Mouse (Mus musculus): Measurements from ENCODE around the gene Frmd4b. TPM values are rescaled to one million over a fixed set of nuclear protein-coding genes. Genes with fewer than 3 reads are reported as not detected.

Frmd4b gene
- polyA plus RNA-seq, 1 experiment from 2014 or later: 22.2 TPM

DNA sequence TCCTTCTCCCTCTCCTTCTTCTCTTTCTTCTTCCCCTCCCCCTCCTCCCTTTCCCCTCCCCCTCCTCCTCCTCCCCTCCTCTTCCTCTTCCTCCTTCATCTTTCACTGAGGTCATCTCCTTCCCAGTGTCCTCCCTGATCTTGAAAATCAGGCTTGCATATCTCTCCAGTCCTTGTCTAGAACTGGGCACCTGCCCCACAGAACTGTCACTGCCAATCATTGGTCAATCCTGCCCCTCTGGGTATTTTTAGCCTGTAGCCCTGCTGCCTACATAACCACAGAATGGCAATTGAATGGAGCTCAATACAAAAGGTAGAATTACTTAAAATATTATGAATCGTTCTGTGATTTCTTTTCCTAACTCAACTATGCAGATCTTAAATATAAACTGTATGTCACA is 358.9 kb downstream of the Frmd4b start:
- Histone ChIP-seq H3K9me3 (ENCODE audit: control insufficient read depth, low read depth, low read length) (no peaks in the 10 kb centered on the region), H3K9ac (replicated peaks; ENCODE audit: low read depth, low read length) (no peak overlapping the region), H3K4me1 (ENCODE audit: control insufficient read depth, insufficient read depth, low read length) (no peaks in the 10 kb centered on the region), H3K4me2 (replicated peaks; ENCODE audit: low read depth, low read length) (no peak overlapping the region), H3K27ac (ENCODE audit: low read length) (no peak overlapping the region), H3K27me3 (ENCODE audit: control insufficient read depth, insufficient read depth, low read length) (no peaks in the 10 kb centered on the region), H3K36me3 (ENCODE audit: control insufficient read depth, insufficient read depth, low read length) (no peaks in the 10 kb centered on the region), H3K4me3 (ENCODE audit: low read depth, low read length) (no peak overlapping the region)
- WGBS: 74% methylated on average over 1 of the region's 1 CpGs
- no peak for ATAC-seq (ENCODE audit: insufficient number of reproducible peaks, insufficient read depth, low FRiP score, low read depth)

DNA sequence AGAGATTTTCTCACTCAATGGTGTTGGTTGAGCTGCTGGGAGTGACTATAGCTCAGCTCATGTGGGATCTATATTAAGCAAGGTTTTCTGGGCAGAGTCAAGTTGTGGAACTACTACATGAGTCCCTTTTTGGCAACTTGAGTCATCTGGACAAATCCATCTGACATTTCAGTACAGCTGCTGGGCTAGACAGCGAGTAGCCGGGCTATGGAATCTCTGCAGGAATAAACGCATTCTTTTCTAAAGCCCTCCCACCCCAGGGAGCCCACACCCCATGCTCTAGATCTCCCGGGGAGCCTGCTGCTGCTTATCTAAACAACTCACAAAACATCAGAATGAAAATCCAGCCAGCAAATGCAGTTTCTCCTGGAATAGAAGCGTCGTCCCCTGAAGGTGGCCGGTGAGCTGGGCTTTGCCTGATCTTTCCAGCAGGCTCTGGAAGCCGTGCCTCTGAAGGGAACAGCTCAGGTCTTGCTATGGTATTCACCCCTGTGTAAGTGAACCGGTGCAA is 364.6 kb downstream of the Frmd4b start, which contains the start of gene Lmod3:
Gene Lmod3, minus strand, starts transcription at position 49 of the 511 bp plus-strand sequence.
- Histone ChIP-seq H3K9me3 (ENCODE audit: control insufficient read depth, low read depth, low read length) (no peaks in the 10 kb centered on the region), H3K27me3 (ENCODE audit: control insufficient read depth, insufficient read depth, low read length) (no peaks in the 10 kb centered on the region), H3K4me2 (replicated peaks; ENCODE audit: low read depth, low read length) (no peak within 1 kb of the TSS), H3K27ac (ENCODE audit: low read length) (no peak within 1 kb of the TSS), H3K9ac (replicated peaks; ENCODE audit: low read depth, low read length) (no peak within 1 kb of the TSS), H3K36me3 (ENCODE audit: control insufficient read depth, insufficient read depth, low read length) (no peaks in the 10 kb centered on the region), H3K4me3 (ENCODE audit: low read depth, low read length) (no peak within 1 kb of the TSS), H3K4me1 (ENCODE audit: control insufficient read depth, insufficient read depth, low read length) (no peaks in the 10 kb centered on the region)
- ATAC-seq (ENCODE audit: insufficient number of reproducible peaks, insufficient read depth, low FRiP score, low read depth): no peak
- WGBS: 12% methylated on average over 9 of the region's 9 CpGs

DNA sequence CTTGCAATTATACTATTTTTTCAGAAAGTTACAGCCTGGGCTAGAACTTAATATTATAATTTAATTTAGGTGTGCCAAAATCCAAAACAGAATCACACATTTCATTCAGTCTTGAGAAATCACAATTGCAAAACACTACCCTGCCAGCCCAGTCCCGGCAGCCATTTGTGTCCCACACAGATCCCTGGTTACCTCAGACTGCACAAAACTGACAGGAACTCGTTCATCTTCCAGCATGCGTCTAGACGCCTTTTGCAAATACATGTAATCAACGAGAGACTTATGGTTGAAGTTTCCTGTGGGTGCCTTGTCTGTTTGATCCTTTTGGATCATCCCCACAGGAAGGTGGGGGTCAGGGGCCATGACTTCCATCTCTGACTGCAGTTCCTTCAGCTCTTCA is 365.3 kb downstream of the Frmd4b start:
- H3K9me3 ChIP-seq (ENCODE audit: control insufficient read depth, low read depth, low read length): no peaks in the 10 kb centered on the region
- WGBS: 25% methylated on average over 5 of the region's 5 CpGs

DNA sequence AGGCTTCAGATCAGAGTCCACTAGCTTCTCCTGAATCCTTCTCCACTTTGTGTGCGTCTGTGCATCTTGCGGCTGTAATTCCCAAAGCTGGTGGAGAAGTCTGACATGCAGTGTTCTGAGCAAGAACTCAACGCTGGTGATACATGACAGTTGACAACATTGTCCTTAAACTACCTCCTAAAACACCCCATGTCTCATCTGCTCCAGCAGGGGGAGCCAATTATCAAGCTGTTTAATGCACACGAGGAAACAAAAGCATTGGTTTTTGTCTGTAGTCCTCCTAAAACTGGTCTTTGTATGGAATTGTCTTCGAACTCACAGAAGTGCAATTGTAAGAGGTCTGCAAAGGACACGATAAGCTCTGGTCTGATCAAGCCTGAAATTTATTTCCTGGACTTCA is 366.4 kb downstream of the Frmd4b start:
- no peaks in the 10 kb centered on the region for H3K36me3 ChIP-seq (ENCODE audit: control insufficient read depth, insufficient read depth, low read length)
- H3K4me1 ChIP-seq (ENCODE audit: control insufficient read depth, insufficient read depth, low read length): no peaks in the 10 kb centered on the region
- no peaks in the 10 kb centered on the region for H3K27me3 ChIP-seq (ENCODE audit: control insufficient read depth, insufficient read depth, low read length)
- 41% methylated on average over 6 of the region's 6 CpGs for WGBS
- no peak for ATAC-seq (ENCODE audit: insufficient number of reproducible peaks, insufficient read depth, low FRiP score, low read depth)
- no peak overlapping the region for H3K4me2 ChIP-seq (replicated peaks; ENCODE audit: low read depth, low read length)
- H3K4me3 ChIP-seq (ENCODE audit: low read depth, low read length): no peak overlapping the region
- no peak overlapping the region for H3K27ac ChIP-seq (ENCODE audit: low read length)
- no peaks in the 10 kb centered on the region for H3K9me3 ChIP-seq (ENCODE audit: control insufficient read depth, low read depth, low read length)
- no peak overlapping the region for H3K9ac ChIP-seq (replicated peaks; ENCODE audit: low read depth, low read length)

More for the DNA sequence above, 365.3 kb downstream of the Frmd4b start:
- no peak overlapping the region for H3K4me2 ChIP-seq (replicated peaks; ENCODE audit: low read depth, low read length)
- H3K4me3 ChIP-seq (ENCODE audit: low read depth, low read length): no peak overlapping the region
- H3K4me1 ChIP-seq (ENCODE audit: control insufficient read depth, insufficient read depth, low read length): no peaks in the 10 kb centered on the region
- H3K9ac ChIP-seq (replicated peaks; ENCODE audit: low read depth, low read length): no peak overlapping the region
- no peak overlapping the region for H3K27ac ChIP-seq (ENCODE audit: low read length)
- no peak for ATAC-seq (ENCODE audit: insufficient number of reproducible peaks, insufficient read depth, low FRiP score, low read depth)
- no peaks in the 10 kb centered on the region for H3K27me3 ChIP-seq (ENCODE audit: control insufficient read depth, insufficient read depth, low read length)
- H3K36me3 ChIP-seq (ENCODE audit: control insufficient read depth, insufficient read depth, low read length): no peaks in the 10 kb centered on the region

DNA sequence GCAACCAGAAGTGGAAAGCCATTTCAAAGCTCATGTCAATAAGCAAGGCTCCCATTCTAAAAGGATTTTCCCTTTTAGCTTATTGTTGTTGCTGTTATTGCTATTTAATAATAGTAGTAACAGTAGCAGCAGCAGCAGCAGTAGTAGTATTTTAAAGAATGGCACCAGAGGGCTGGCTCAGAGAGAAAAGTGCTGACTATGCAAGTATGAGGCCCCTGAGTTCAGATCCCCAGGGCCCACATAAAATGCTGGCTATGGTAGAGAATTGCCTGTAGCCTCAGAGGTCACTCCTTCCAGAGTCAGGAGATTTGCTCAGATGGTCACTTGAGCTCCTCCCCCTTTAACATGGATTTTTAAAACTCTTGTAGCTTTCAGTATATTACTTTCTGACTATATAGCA is 372.1 kb downstream of the Frmd4b start:
- Histone ChIP-seq H3K36me3 (ENCODE audit: control insufficient read depth, insufficient read depth, low read length) (no peaks in the 10 kb centered on the region), H3K4me2 (replicated peaks; ENCODE audit: low read depth, low read length) (no peak overlapping the region), H3K9me3 (ENCODE audit: control insufficient read depth, low read depth, low read length) (no peaks in the 10 kb centered on the region), H3K9ac (replicated peaks; ENCODE audit: low read depth, low read length) (no peak overlapping the region), H3K27ac (ENCODE audit: low read length) (no peak overlapping the region), H3K4me1 (ENCODE audit: control insufficient read depth, insufficient read depth, low read length) (no peaks in the 10 kb centered on the region), H3K27me3 (ENCODE audit: control insufficient read depth, insufficient read depth, low read length) (no peaks in the 10 kb centered on the region), H3K4me3 (ENCODE audit: low read depth, low read length) (no peak overlapping the region)
- ATAC-seq (ENCODE audit: insufficient number of reproducible peaks, insufficient read depth, low FRiP score, low read depth): no peak

DNA sequence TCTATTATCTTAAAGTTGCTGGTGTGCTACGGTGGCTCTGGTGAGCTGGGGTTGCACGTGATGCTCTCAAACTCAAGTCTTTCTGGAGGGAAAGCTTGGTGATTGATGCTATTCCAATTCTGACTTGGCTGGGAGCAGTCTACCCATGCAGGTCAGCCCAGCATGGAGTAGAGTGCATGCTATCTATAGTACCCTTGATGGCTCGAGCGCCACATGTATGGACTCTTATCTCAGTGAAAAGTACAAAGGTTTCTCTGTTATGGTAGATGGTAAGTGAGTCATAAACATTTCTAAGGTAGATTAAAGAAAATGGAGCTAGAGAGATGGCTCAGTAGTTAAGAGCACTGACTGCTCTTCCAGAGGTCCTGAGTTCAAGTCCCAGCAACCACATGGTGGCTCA is 374.8 kb downstream of the Frmd4b start:
- Histone ChIP-seq H3K36me3 (ENCODE audit: control insufficient read depth, insufficient read depth, low read length) (no peaks in the 10 kb centered on the region), H3K27me3 (ENCODE audit: control insufficient read depth, insufficient read depth, low read length) (no peaks in the 10 kb centered on the region), H3K9ac (replicated peaks; ENCODE audit: low read depth, low read length) (no peak overlapping the region), H3K9me3 (ENCODE audit: control insufficient read depth, low read depth, low read length) (no peaks in the 10 kb centered on the region; the same call in 1 of the 2 replicates), H3K4me3 (ENCODE audit: low read depth, low read length) (no peak overlapping the region), H3K4me2 (replicated peaks; ENCODE audit: low read depth, low read length) (no peak overlapping the region), H3K27ac (ENCODE audit: low read length) (no peak overlapping the region), H3K4me1 (ENCODE audit: control insufficient read depth, insufficient read depth, low read length) (no peaks in the 10 kb centered on the region)
- 81% methylated on average over 4 of the region's 4 CpGs for WGBS
- no peak for ATAC-seq (ENCODE audit: insufficient number of reproducible peaks, insufficient read depth, low FRiP score, low read depth)

DNA sequence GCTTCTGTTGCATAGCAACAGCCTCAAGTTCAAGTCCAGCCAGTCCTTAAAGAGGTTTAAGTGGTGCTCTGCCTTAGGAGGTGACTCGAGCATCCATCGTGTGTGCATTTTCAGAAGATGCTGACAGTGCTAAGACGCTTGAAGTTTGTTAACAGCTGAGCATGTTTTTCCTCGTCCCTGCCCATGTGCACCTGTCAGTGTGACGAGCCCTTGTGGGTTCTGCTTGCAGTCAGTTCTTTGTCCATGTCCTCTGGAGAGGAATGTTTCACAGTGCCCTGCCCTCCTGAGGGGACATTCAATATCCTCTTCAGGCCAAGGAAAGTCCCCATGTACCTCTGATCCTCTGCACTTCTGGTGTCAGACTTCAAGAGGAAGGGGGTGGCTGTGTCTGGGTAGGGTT is 377.2 kb downstream of the Frmd4b start:
- ATAC-seq (ENCODE audit: insufficient number of reproducible peaks, insufficient read depth, low FRiP score, low read depth): no peak
- 75% methylated on average over 5 of the region's 5 CpGs for WGBS

DNA sequence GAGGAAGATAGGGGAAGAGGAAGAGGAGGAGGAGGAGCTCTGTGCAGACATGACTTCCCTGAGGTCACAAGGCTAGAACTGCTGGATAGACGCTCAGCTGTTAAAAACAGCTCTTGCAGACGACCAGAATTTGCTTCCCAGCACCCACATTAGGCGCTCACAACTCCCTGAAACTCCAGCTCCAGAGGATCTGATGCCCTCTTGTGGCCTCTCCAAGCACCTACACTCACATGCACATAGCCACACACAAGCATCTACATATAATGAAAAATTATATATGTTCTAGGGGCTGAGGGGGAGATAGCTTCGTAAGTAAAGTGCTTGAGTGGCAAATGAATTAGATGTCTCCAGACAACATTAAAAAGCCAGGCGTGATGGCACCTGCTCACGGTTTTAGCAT is 378.0 kb downstream of the Frmd4b start:
- H3K4me3 ChIP-seq (ENCODE audit: low read depth, low read length): no peak overlapping the region
- no peaks in the 10 kb centered on the region; the same call in 1 of the 2 replicates for H3K9me3 ChIP-seq (ENCODE audit: control insufficient read depth, low read depth, low read length)
- WGBS: 91% methylated on average over 6 of the region's 6 CpGs
- no peaks in the 10 kb centered on the region for H3K36me3 ChIP-seq (ENCODE audit: control insufficient read depth, insufficient read depth, low read length)
- no peak for ATAC-seq (ENCODE audit: insufficient number of reproducible peaks, insufficient read depth, low FRiP score, low read depth)
- H3K9ac ChIP-seq (replicated peaks; ENCODE audit: low read depth, low read length): no peak overlapping the region
- H3K27me3 ChIP-seq (ENCODE audit: control insufficient read depth, insufficient read depth, low read length): no peaks in the 10 kb centered on the region
- no peak overlapping the region for H3K27ac ChIP-seq (ENCODE audit: low read length)
- no peak overlapping the region for H3K4me2 ChIP-seq (replicated peaks; ENCODE audit: low read depth, low read length)
- H3K4me1 ChIP-seq (ENCODE audit: control insufficient read depth, insufficient read depth, low read length): no peaks in the 10 kb centered on the region

More for the DNA sequence above, 377.2 kb downstream of the Frmd4b start:
- Histone ChIP-seq H3K9me3 (ENCODE audit: control insufficient read depth, low read depth, low read length) (no peaks in the 10 kb centered on the region; the same call in 1 of the 2 replicates), H3K27ac (ENCODE audit: low read length) (no peak overlapping the region), H3K9ac (replicated peaks; ENCODE audit: low read depth, low read length) (no peak overlapping the region), H3K36me3 (ENCODE audit: control insufficient read depth, insufficient read depth, low read length) (no peaks in the 10 kb centered on the region), H3K27me3 (ENCODE audit: control insufficient read depth, insufficient read depth, low read length) (no peaks in the 10 kb centered on the region), H3K4me2 (replicated peaks; ENCODE audit: low read depth, low read length) (no peak overlapping the region), H3K4me3 (ENCODE audit: low read depth, low read length) (no peak overlapping the region), H3K4me1 (ENCODE audit: control insufficient read depth, insufficient read depth, low read length) (no peaks in the 10 kb centered on the region)
